Mouse (Mus musculus): ENCODE results near the gene Coro2a. TPM values are rescaled to one million over a fixed set of nuclear protein-coding genes. Genes with fewer than 3 reads are reported as not detected.

The Coro2a gene
- total and polyA plus RNA-seq, 3 experiments = 0.35 to 6.8 TPM; not detected in 1

DNA sequence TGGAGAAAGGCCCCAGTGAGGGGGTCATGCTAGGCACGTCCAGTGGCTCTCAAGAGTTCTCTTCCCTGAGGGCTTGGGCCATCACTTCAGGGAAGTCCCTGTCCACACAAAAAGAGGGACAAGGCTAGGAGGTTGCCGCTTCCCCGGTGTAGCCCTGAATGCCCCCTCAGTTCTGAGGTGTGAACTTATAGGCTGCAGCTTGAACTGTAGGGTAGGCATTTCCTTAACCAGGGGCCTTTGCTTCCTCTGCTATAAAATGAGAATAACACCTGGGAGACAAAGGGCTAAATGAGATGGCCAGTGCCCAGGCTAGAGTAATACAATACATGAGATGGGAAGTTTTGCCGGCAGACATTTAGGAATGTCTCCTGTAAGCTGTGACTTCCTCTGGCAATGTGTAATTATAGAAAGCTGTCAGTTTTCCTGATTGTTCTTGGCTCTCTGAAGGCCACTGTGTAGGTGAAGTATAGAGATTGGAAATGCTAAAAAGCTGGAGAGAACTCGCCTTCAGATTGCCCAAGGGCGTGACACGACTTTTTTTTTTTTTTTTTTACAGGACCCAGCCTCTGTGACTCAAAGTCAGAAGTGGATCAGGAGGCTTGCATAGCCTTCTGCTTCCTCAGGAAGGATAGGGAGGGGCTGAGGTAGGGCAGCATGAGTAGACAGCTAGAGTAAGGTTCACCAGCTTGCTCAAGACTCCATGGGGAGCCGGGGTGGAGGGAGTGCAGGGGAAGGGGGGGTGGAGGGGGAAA, 41.1 kb upstream of the Coro2a start:
- H3K9me3 ChIP-seq (replicated peaks; ENCODE audit: insufficient read depth, low read length) = no peaks in the 10 kb centered on the region
- no peak for DNase-seq (ENCODE audit: low read depth, low spot score)
- no peak overlapping the region for H3K27ac ChIP-seq (ENCODE audit: control insufficient read depth, low read depth, low read length)
- H3K27me3 ChIP-seq (ENCODE audit: control insufficient read depth in 1 of 2, insufficient read depth in 2 of 2, low read length in 2 of 2) = peaks cover 3 to 7% of the 10 kb centered on the region in 2 experiments; a peak in 3 of 4 replicates
- no peaks in the 10 kb centered on the region for H3K4me1 ChIP-seq (ENCODE audit: control insufficient read depth in 1 of 2, insufficient read depth in 2 of 2, low read length in 2 of 2)
- no peak overlapping the region for H3K4me3 ChIP-seq (ENCODE audit: control insufficient read depth in 1 of 2, insufficient read depth in 1 of 2, low read depth in 2 of 2, low read length in 2 of 2)
- no peaks in the 10 kb centered on the region for H3K36me3 ChIP-seq (ENCODE audit: control insufficient read depth in 1 of 2, insufficient read depth in 2 of 2, low read length in 2 of 2)
- H3K79me2 ChIP-seq (ENCODE audit: control insufficient read depth, insufficient read depth, low read length, poor library complexity) = no peaks in the 10 kb centered on the region
- H3K9ac ChIP-seq (ENCODE audit: control insufficient read depth, low read depth, low read length, poor library complexity, severe bottlenecking) = no peak overlapping the region
- no peak for TF ChIP-seq USF2 (IDR thresholded peaks at IDR 0.05; ENCODE audit: borderline replicate concordance in 1 of 2, insufficient read depth in 1 of 2, low read depth in 1 of 2, low read length in 2 of 2)
- TF ChIP-seq MXI1 (IDR thresholded peaks at IDR 0.05; ENCODE audit: low read depth, low read length) = no peak
- no peak for TF ChIP-seq BHLHE40 (IDR thresholded peaks at IDR 0.05; ENCODE audit: borderline replicate concordance, low read depth, low read length)
- no peak for TF ChIP-seq JUND (IDR thresholded peaks at IDR 0.05; ENCODE audit: low read depth, low read length)
- TF ChIP-seq NELFE (IDR thresholded peaks at IDR 0.05; ENCODE audit: low read depth, low read length) = no peak
- no peak for TF ChIP-seq ZC3H11A (IDR thresholded peaks at IDR 0.05; ENCODE audit: low read depth, low read length)
- TF ChIP-seq POLR2AphosphoS5 (IDR thresholded peaks at IDR 0.05; ENCODE audit: borderline replicate concordance, low read depth, low read length) = no peak
- TF ChIP-seq MAZ (IDR thresholded peaks at IDR 0.05; ENCODE audit: low read depth, low read length) = no peak
- TF ChIP-seq MYB (IDR thresholded peaks at IDR 0.05; ENCODE audit: low read depth, low read length) = no peak
- TF ChIP-seq POLR2AphosphoS2 (IDR thresholded peaks at IDR 0.05; ENCODE audit: low read length) = no peak
- no peak for TF ChIP-seq MAX (IDR thresholded peaks at IDR 0.05; ENCODE audit: low read length)
- TF ChIP-seq E2F4 (IDR thresholded peaks at IDR 0.05; ENCODE audit: borderline replicate concordance, low read depth, low read length) = no peak
- no peak for TF ChIP-seq MAFK (IDR thresholded peaks at IDR 0.05; ENCODE audit: borderline replicate concordance, low read depth, low read length)
- TF ChIP-seq ELF1 (IDR thresholded peaks at IDR 0.05; ENCODE audit: low read depth, low read length) = no peak
- no peak for TF ChIP-seq CTCF (IDR thresholded peaks at IDR 0.05 in 2 of 3, conservative IDR thresholded peaks at IDR 0.05 in 1 of 3; ENCODE audit: control insufficient read depth in 1 of 3, insufficient read depth in 1 of 3, low read depth in 2 of 3, low read length in 3 of 3, poor library complexity in 1 of 3, severe bottlenecking in 1 of 3)
- TF ChIP-seq TAL1 (IDR thresholded peaks at IDR 0.05; ENCODE audit: low read length) = no peak

- DNase-seq (ENCODE audit: low read depth, low spot score) = no peak
- Histone ChIP-seq H3K27me3 (ENCODE audit: control insufficient read depth in 1 of 2, insufficient read depth in 2 of 2, low read length in 2 of 2) (peaks cover 3 to 9% of the 10 kb centered on the region in 2 experiments; a peak in 3 of 4 replicates), H3K79me2 (ENCODE audit: control insufficient read depth, insufficient read depth, low read length, poor library complexity) (no peaks in the 10 kb centered on the region), H3K4me1 (ENCODE audit: control insufficient read depth in 1 of 2, insufficient read depth in 2 of 2, low read length in 2 of 2) (no peaks in the 10 kb centered on the region), H3K9me3 (replicated peaks; ENCODE audit: insufficient read depth, low read length) (no peaks in the 10 kb centered on the region), H3K36me3 (ENCODE audit: control insufficient read depth in 1 of 2, insufficient read depth in 2 of 2, low read length in 2 of 2) (no peaks in the 10 kb centered on the region), H3K27ac (ENCODE audit: control insufficient read depth, low read depth, low read length) (no peak overlapping the region), H3K9ac (ENCODE audit: control insufficient read depth, low read depth, low read length, poor library complexity, severe bottlenecking) (no peak overlapping the region), H3K4me3 (ENCODE audit: control insufficient read depth in 1 of 2, insufficient read depth in 1 of 2, low read depth in 2 of 2, low read length in 2 of 2) (no peak overlapping the region)
- no peak for TF ChIP-seq ZMIZ1 (IDR thresholded peaks at IDR 0.05; ENCODE audit: low read depth, low read length)
- no peak for TF ChIP-seq CTCF (IDR thresholded peaks at IDR 0.05 in 2 of 3, conservative IDR thresholded peaks at IDR 0.05 in 1 of 3; ENCODE audit: control insufficient read depth in 1 of 3, insufficient read depth in 1 of 3, low read depth in 2 of 3, low read length in 3 of 3, poor library complexity in 1 of 3, severe bottlenecking in 1 of 3)
- TF ChIP-seq ELF1 (IDR thresholded peaks at IDR 0.05; ENCODE audit: low read depth, low read length) = no peak
- no peak for TF ChIP-seq MXI1 (IDR thresholded peaks at IDR 0.05; ENCODE audit: low read depth, low read length)
- TF ChIP-seq BHLHE40 (IDR thresholded peaks at IDR 0.05; ENCODE audit: borderline replicate concordance, low read depth, low read length) = no peak
- TF ChIP-seq NRF1 (IDR thresholded peaks at IDR 0.05; ENCODE audit: insufficient read depth, low read depth, low read length, poor library complexity, severe bottlenecking) = no peak
- TF ChIP-seq RCOR1 (IDR thresholded peaks at IDR 0.05; ENCODE audit: low read depth, low read length) = no peak
- TF ChIP-seq MEF2A (IDR thresholded peaks at IDR 0.05; ENCODE audit: extremely low read depth, insufficient replicate concordance, low read depth, low read length, poor library complexity, severe bottlenecking) = no peak
- no peak for TF ChIP-seq POLR2AphosphoS2 (IDR thresholded peaks at IDR 0.05; ENCODE audit: low read length)
- TF ChIP-seq USF1 (IDR thresholded peaks at IDR 0.05; ENCODE audit: low read depth, low read length) = no peak
- no peak for TF ChIP-seq RAD21 (IDR thresholded peaks at IDR 0.05; ENCODE audit: low read depth, low read length)
- no peak for TF ChIP-seq JUND (IDR thresholded peaks at IDR 0.05; ENCODE audit: low read depth, low read length)
- no peak for TF ChIP-seq TBP (IDR thresholded peaks at IDR 0.05; ENCODE audit: low read depth, low read length)
Observed at GRCm38 (mm10) chr4:46641283-46641682, 39.3 kb upstream of the Coro2a start.
